Mouse (Mus musculus) E14TG2a.4 (cell line): ENCODE data around the gene Msx3.

Experiments used
- H3K27me3 ChIP-seq: 2 replicates; pipeline ENCODE4 v1.6.1; 2014; ENCODE audit warnings: low read length, control low read depth; ENCODE audit not compliant: insufficient read depth
- H3K36me3 ChIP-seq: 2 replicates; pipeline ENCODE4 v1.6.1; 2014; ENCODE audit warnings: low read length, control low read depth; ENCODE audit not compliant: insufficient read depth
- H3K4me1 ChIP-seq: replicated peaks from 2 replicates; pipeline ENCODE4 v1.6.1; 2014; ENCODE audit warnings: low read depth, low read length, control low read depth
- H3K4me3 ChIP-seq: replicated peaks from 2 replicates; pipeline ENCODE4 v1.5.1; 2014; ENCODE audit warnings: mild to moderate bottlenecking, low read length
- H3K9me3 ChIP-seq: 2 replicates; pipeline ENCODE4 v1.6.1; 2014; ENCODE audit warnings: low read length, control low read depth
- CTCF ChIP-seq: conservative IDR thresholded peaks from 2 replicates; pipeline ENCODE4 v1.5.1; 2014; ENCODE audit warnings: low read length
- NANOG ChIP-seq: IDR thresholded peaks from 2 replicates; pipeline ENCODE4 v1.6.1; 2014; ENCODE audit warnings: borderline replicate concordance, low read length, mixed read lengths
- POU5F1 ChIP-seq: IDR thresholded peaks from 2 replicates; pipeline ENCODE4 v1.6.1; 2014; ENCODE audit warnings: low read length, borderline replicate concordance

The Msx3 gene

GRCm38 (mm10) chr7:140007781-140008180 lies 41.1 kb downstream of the Msx3 start:
- H3K9me3 ChIP-seq, result peaks cover 82% of the 10 kb centered on the region
- H3K36me3 ChIP-seq, result peaks cover 69% of the 10 kb centered on the region
- no peaks in the 10 kb centered on the region for H3K4me1 ChIP-seq
- no peak for TF ChIP-seq POU5F1
- no peak for TF ChIP-seq NANOG
- TF ChIP-seq CTCF, result no peak
- H3K27me3 ChIP-seq, result no peaks in the 10 kb centered on the region
- H3K4me3 ChIP-seq, result no peak overlapping the region

GRCm38 (mm10) chr7:140006861-140007611 lies 41.9 kb downstream of the Msx3 start:
- Histone ChIP-seq H3K36me3 (peaks cover 76% of the 10 kb centered on the region), H3K9me3 (peaks cover 78% of the 10 kb centered on the region), H3K4me3 (no peak overlapping the region), H3K27me3 (no peaks in the 10 kb centered on the region), H3K4me1 (no peaks in the 10 kb centered on the region)
- TF ChIP-seq NANOG (no peak), CTCF (no peak), POU5F1 (no peak)

- H3K4me1 ChIP-seq, result no peaks in the 10 kb centered on the region
- H3K27me3 ChIP-seq, result no peaks in the 10 kb centered on the region
- no peak overlapping the region for H3K4me3 ChIP-seq
- peaks cover 55% of the 10 kb centered on the region for H3K9me3 ChIP-seq
- H3K36me3 ChIP-seq, result peaks cover 86% of the 10 kb centered on the region
- TF ChIP-seq CTCF (no peak), POU5F1 (no peak), NANOG (no peak)
Observed at GRCm38 (mm10) chr7:140004666-140005065, 44.2 kb downstream of the Msx3 start.

GRCm38 (mm10) chr7:140001086-140001740 lies 47.7 kb downstream of the Msx3 start:
- Histone ChIP-seq H3K9me3 (peaks cover 20% of the 10 kb centered on the region), H3K36me3 (peaks cover 93% of the 10 kb centered on the region), H3K4me1 (no peaks in the 10 kb centered on the region), H3K27me3 (no peaks in the 10 kb centered on the region), H3K4me3 (no peak overlapping the region)
- TF ChIP-seq NANOG (no peak), CTCF (no peak), POU5F1 (no peak)

- Histone ChIP-seq H3K4me3 (no peak overlapping the region), H3K4me1 (peaks cover 8% of the 10 kb centered on the region), H3K36me3 (peaks cover 82% of the 10 kb centered on the region), H3K27me3 (no peaks in the 10 kb centered on the region), H3K9me3 (no peaks in the 10 kb centered on the region)
- TF ChIP-seq POU5F1, result no peak
- TF ChIP-seq CTCF, result no peak
- no peak for TF ChIP-seq NANOG
Observed at GRCm38 (mm10) chr7:139998691-139999350, 50.1 kb downstream of the Msx3 start.
